Mouse (Mus musculus) liver, embryonic 16.5 days (tissue): ENCODE data around the gene Tln2. TPM values are rescaled to one million over a fixed set of nuclear protein-coding genes. Genes with fewer than 3 reads are reported as not detected.

Source experiments
- ATAC-seq: fragments of 200-750 bp; cut with Nextera tagmentation; 2 replicates; pipeline ENCODE4 v1.8.0; 2017; ENCODE audit warnings: low read depth, mild to moderate bottlenecking, moderate number of reproducible peaks, moderate library complexity
- H3K27ac ChIP-seq: fragments of 300-500 bp; sonication (generic); 2 replicates; pipeline ENCODE4 v1.5.1; 2014; ENCODE audit warnings: mild to moderate bottlenecking, low read length
- H3K27me3 ChIP-seq: fragments of 300-500 bp; sonication (generic); 2 replicates; pipeline ENCODE4 v1.6.1; 2014; ENCODE audit warnings: low read depth, low read length, mixed read lengths; ENCODE audit not compliant: control insufficient read depth, insufficient read depth
- H3K36me3 ChIP-seq: fragments of 300-500 bp; sonication (generic); 2 replicates; pipeline ENCODE4 v1.6.1; 2014; ENCODE audit warnings: mild to moderate bottlenecking; ENCODE audit not compliant: control insufficient read depth, insufficient read depth
- H3K4me1 ChIP-seq: fragments of 300-500 bp; sonication (generic); 2 replicates; pipeline ENCODE4 v1.6.1; 2014; ENCODE audit warnings: low read depth, low read length, mixed read lengths; ENCODE audit not compliant: control insufficient read depth
- H3K4me2 ChIP-seq: fragments of 300-500 bp; sonication (generic); 2 replicates; pipeline ENCODE4 v1.6.1; 2014; ENCODE audit warnings: low read depth, low read length, mixed read lengths
- H3K4me3 ChIP-seq: fragments of 300-500 bp; sonication (generic); 2 replicates; pipeline ENCODE4 v1.5.1; 2014; ENCODE audit warnings: low read depth, mild to moderate bottlenecking, low read length
- H3K9ac ChIP-seq: fragments of 300-500 bp; sonication (generic); 2 replicates; pipeline ENCODE4 v1.6.1; 2014; ENCODE audit warnings: low read depth, low read length
- H3K9me3 ChIP-seq: fragments of 300-500 bp; sonication (generic); replicated peaks from 2 replicates; pipeline ENCODE4 v1.6.1; 2016; ENCODE audit warnings: low read length; ENCODE audit not compliant: control insufficient read depth
- WGBS: fragments of 180-500 bp; shearing (Covaris S2); extraction: QIAGEN DNeasy Blood & Tissue Kit; methylation state at CpG from one replicate; pipeline ENCODE4 v1.1.7; 2014; ENCODE audit not compliant: insufficient replicate concordance; 5-methylcytosine and 5-hydroxymethylcytosine counted together
- polyA plus RNA-seq: library from polyadenylated mRNA; unstranded; fragments of >200 nt; fragmentation: Nextera tagmentation; extraction: Ambion mirVana; gene quantifications from 2 replicates; pipeline ENCODE4 v1.2.1, GENCODE M21; 2015

The Tln2 gene
- polyA plus RNA-seq, 1 experiment from 2014 or later, result 3.4 TPM

DNA sequence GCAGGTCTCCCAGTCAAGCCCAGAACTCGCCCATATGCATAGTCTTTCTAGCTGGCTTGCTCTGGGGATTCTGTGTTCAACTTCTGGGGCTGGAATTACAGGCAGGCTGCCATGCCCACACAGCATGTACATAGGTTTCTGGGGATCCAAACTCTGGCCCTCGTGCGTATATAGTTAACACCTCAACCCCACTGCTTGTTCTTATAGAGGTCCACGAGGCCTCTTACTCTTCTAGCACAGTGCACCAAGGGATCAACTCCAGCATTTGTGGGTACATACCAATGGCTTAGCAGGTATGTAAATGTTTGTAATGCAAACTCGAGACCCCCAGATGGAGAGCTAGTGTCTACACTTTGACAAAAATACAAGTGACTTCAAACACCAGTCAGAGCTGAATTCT, 33.2 kb upstream of the Tln2 start:
- H3K27ac ChIP-seq, result no peak overlapping the region
- no peak overlapping the region for H3K4me3 ChIP-seq
- H3K9ac ChIP-seq, result no peak overlapping the region
- ATAC-seq, result no peak
- no peaks in the 10 kb centered on the region for H3K4me1 ChIP-seq
- no peaks in the 10 kb centered on the region for H3K9me3 ChIP-seq
- WGBS, result 54% methylated on average over 5 of the region's 5 CpGs
- no peak overlapping the region for H3K4me2 ChIP-seq
- no peaks in the 10 kb centered on the region for H3K36me3 ChIP-seq
- H3K27me3 ChIP-seq, result no peaks in the 10 kb centered on the region

GRCm38 (mm10) chr9:67587111-67587510, 27.6 kb upstream of the Tln2 start:
- no peak for ATAC-seq
- no peak overlapping the region for H3K4me2 ChIP-seq
- 65% methylated on average over 3 of the region's 3 CpGs for WGBS

DNA sequence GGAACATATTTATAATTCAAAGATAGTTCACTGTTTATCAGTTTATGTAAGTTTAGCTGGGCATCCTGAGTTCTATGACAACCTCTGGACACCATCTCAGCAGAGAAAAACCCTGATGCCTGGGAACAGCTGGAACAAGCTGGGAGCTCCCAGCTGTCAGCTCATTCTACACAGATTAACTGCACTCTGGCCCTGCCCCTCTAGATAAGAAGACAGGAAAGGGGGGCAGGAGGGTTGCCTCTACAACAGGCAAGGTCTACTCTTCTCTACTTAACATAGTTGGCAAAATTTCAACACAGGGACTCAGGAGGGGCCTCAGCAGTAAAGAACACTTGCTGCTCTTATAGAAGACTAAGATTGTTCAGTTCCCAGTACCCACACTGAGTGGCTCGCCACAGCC, 27.0 kb upstream of the Tln2 start:
- no peaks in the 10 kb centered on the region for H3K9me3 ChIP-seq
- no peak for ATAC-seq
- H3K4me1 ChIP-seq, result no peaks in the 10 kb centered on the region
- H3K4me2 ChIP-seq, result no peak overlapping the region
- WGBS, result 37% methylated on average over 1 of the region's 1 CpGs
- H3K9ac ChIP-seq, result no peak overlapping the region
- no peaks in the 10 kb centered on the region for H3K36me3 ChIP-seq
- H3K4me3 ChIP-seq, result no peak overlapping the region
- no peak overlapping the region for H3K27ac ChIP-seq
- H3K27me3 ChIP-seq, result no peaks in the 10 kb centered on the region

More at GRCm38 (mm10) chr9:67587111-67587510, 27.6 kb upstream of the Tln2 start:
- Histone ChIP-seq H3K9me3 (no peaks in the 10 kb centered on the region), H3K4me3 (no peak overlapping the region), H3K9ac (no peak overlapping the region), H3K4me1 (no peaks in the 10 kb centered on the region), H3K27ac (no peak overlapping the region), H3K36me3 (no peaks in the 10 kb centered on the region), H3K27me3 (no peaks in the 10 kb centered on the region)

DNA sequence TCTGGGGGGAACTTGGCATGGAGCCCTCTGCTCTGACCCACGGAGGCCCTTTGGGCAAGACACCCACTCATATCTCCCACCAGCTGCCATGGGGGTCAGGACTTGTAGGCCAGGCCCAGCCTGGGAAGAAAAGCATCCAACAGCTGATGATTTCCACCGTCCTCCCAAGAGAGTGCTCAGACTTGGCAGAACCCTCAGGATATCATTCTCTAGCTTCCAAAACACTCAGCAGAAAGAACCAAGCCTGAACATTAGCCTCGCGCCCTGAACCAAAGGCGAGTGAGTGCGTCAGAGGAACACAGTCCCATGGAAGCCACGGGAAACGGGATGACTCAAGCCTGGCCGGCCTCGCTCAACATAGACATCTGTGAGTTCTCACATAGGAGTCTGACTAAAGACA, 25.4 kb upstream of the Tln2 start:
- no peak overlapping the region for H3K9ac ChIP-seq
- no peak overlapping the region for H3K27ac ChIP-seq
- H3K4me3 ChIP-seq, result no peak overlapping the region
- 71% methylated on average over 10 of the region's 10 CpGs for WGBS
- no peaks in the 10 kb centered on the region for H3K27me3 ChIP-seq
- H3K36me3 ChIP-seq, result no peaks in the 10 kb centered on the region
- no peaks in the 10 kb centered on the region for H3K4me1 ChIP-seq
- H3K4me2 ChIP-seq, result no peak overlapping the region
- no peaks in the 10 kb centered on the region for H3K9me3 ChIP-seq
- ATAC-seq, result no peak

- 59% methylated on average over 10 of the region's 10 CpGs for WGBS
- Histone ChIP-seq H3K27me3 (no peaks in the 10 kb centered on the region), H3K36me3 (no peaks in the 10 kb centered on the region)
These were observed 22.2 kb upstream of the Tln2 start for GRCm38 (mm10) chr9:67581581-67582280.

DNA sequence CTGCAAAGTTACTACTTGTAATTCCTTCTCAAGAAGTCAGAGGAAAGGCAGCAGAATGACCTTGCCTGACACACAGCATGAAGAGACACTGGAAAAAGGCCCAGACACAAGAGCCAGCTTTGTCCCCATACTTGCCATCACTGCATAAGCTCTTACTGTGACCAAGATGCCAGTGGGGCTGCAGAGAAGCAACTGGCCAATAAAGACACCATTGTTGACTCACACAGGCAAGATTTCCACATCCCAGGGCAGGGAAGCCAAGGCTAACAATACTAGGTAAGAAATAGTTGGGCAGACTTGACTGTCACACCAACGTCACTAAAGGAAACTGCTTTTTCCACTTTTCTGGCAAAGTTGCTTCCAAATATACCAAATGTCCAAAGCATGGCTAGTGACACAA, 20.0 kb upstream of the Tln2 start:
- Histone ChIP-seq H3K27me3 (no peaks in the 10 kb centered on the region), H3K9ac (no peak overlapping the region), H3K4me2 (no peak overlapping the region), H3K4me1 (no peaks in the 10 kb centered on the region), H3K27ac (no peak overlapping the region), H3K9me3 (no peaks in the 10 kb centered on the region), H3K4me3 (no peak overlapping the region), H3K36me3 (no peaks in the 10 kb centered on the region)
- 76% methylated on average over 1 of the region's 1 CpGs for WGBS
- ATAC-seq, result no peak

More at GRCm38 (mm10) chr9:67581581-67582280, 22.2 kb upstream of the Tln2 start:
- no peak overlapping the region for H3K4me3 ChIP-seq
- ATAC-seq, result no peak
- no peaks in the 10 kb centered on the region for H3K9me3 ChIP-seq
- H3K27ac ChIP-seq, result no peak overlapping the region
- no peak overlapping the region for H3K4me2 ChIP-seq
- no peak overlapping the region for H3K9ac ChIP-seq
- no peaks in the 10 kb centered on the region for H3K4me1 ChIP-seq

DNA sequence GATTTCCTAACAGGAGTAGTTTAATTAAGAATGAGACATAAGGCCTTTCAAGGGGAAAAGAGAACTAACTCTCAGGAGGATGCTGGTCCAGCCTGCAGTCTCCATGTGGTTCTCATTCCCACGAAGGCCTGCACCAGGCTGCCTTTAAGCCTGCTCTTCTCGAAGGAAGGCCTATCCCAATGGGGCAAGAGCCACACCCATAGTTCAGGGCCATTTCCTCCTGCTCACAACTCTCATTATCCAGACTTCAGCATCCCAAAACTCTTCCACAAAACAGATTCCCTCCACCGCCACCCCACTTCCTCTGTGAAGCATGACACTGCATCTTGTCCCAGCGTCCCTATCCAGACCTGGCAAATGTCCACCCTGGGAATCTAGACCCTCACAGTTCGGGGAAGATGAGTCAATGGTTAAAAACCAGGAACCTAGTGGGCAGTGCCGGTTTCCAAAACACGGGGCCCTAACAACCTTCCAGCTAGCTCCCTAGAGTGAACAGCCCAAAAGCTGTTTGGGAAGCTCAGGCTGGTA, 15.3 kb upstream of the Tln2 start:
- Histone ChIP-seq H3K4me1 (no peaks in the 10 kb centered on the region), H3K4me3 (no peak overlapping the region), H3K27ac (no peak overlapping the region), H3K9ac (no peak overlapping the region), H3K4me2 (no peak overlapping the region), H3K9me3 (no peaks in the 10 kb centered on the region), H3K27me3 (no peaks in the 10 kb centered on the region), H3K36me3 (no peaks in the 10 kb centered on the region)
- 52% methylated on average over 7 of the region's 7 CpGs for WGBS
- no peak for ATAC-seq

DNA sequence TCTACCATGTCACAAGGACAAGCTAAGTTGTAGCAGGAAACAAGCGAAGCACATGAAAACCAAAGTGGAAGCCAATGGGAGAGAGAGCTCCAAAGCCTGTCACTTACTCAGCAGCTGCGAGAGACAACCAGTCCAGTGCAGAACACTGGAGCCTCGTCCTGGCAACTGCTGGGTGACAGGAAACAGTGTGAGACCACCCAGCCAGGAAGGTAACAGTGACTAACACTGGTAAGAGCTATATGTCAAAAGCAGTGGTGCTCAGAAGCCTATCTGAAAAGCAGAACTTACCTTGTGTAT, 14.1 kb upstream of the Tln2 start:
- no peak overlapping the region for H3K4me2 ChIP-seq
- H3K9me3 ChIP-seq, result no peaks in the 10 kb centered on the region
- H3K4me1 ChIP-seq, result no peaks in the 10 kb centered on the region
- no peak overlapping the region for H3K4me3 ChIP-seq
- H3K27ac ChIP-seq, result no peak overlapping the region
- no peaks in the 10 kb centered on the region for H3K36me3 ChIP-seq
- H3K9ac ChIP-seq, result no peak overlapping the region
- no peaks in the 10 kb centered on the region for H3K27me3 ChIP-seq
- WGBS, result 32% methylated on average over 3 of the region's 3 CpGs
- ATAC-seq, result no peak

- no peak for ATAC-seq
- Histone ChIP-seq H3K4me3 (no peak overlapping the region), H3K9me3 (no peaks in the 10 kb centered on the region), H3K36me3 (no peaks in the 10 kb centered on the region), H3K27ac (no peak overlapping the region), H3K4me1 (no peaks in the 10 kb centered on the region), H3K4me2 (no peak overlapping the region), H3K27me3 (no peaks in the 10 kb centered on the region), H3K9ac (no peak overlapping the region)
- WGBS, result 67% methylated on average over 10 of the region's 10 CpGs
These were observed 13.5 kb upstream of the Tln2 start for GRCm38 (mm10) chr9:67572790-67573682.
